Mouse (Mus musculus): ENCODE results near the gene Zdhhc7.
A peak's percentile ranks its signal among the peaks of the same experiment; 100 is the strongest.

The Zdhhc7 gene

DNA sequence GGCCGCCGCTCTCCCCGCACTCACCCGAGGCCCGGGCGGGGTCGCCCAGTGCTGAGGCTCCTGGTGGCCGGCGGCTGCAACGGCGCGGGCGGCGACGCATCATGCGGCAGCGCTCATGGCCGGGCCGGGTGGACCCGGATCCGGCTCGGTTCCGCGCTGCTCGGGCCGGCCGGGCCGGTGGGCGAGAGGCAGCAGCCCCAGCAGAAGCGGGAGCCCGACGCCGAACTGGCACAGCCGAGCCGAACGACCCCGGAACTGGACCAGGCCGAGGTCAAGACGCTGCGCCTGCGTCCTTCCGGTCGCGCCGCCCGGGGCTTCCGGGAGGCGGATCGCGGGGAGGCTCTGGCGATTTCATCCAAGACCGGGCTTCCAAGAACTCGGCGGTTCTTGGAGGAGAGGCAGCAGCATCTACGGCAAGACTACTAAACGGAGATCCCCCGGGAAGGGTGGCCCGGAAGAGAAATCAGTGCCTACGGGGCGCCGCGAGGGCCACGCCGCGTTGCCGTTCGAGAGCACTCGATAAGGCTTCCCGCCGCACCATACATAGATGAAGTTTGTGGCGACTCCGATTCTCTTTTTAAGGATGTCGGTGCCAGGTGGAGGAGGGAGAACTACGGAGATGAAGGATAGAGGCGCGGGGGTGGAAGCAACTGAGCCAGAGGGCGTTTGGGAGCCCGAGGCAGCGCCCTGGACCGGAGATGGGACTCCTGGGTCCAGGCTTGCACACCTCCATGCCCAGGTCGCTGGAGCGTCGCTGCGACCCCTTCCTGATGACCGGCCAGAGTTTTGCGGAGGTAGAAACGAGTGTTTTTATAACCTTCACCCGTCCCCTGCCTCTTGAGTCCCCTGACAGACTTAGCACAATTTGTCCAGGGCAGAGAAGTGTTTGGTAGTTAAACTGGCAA, at the start of gene Zdhhc7:
Zdhhc7 (minus strand) TSS at position 415 of the 905 bp plus-strand sequence.
- DNase-seq, result peak; percentile 90 to 92

DNA sequence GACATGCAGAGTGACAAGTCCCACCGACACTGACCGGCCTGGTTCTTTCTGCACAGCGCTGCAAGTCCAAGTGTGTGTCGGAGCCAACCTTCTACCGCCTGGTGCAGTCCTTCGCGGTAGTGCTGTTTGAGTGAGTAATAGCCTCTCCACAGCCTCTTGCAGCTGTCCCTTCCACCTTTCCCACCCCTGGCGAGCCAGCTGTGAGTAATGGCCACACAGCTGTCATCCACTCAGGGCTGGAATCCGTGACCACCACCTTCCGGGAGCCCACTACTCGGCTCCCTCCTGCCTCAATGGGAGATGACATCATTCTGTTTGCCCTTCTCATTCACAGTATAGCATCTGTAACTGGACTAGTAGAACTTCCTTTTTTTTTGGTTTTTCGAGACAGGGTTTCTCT, 48.7 kb upstream of the Zdhhc7 start:
- DNase-seq, result no peak

DNA sequence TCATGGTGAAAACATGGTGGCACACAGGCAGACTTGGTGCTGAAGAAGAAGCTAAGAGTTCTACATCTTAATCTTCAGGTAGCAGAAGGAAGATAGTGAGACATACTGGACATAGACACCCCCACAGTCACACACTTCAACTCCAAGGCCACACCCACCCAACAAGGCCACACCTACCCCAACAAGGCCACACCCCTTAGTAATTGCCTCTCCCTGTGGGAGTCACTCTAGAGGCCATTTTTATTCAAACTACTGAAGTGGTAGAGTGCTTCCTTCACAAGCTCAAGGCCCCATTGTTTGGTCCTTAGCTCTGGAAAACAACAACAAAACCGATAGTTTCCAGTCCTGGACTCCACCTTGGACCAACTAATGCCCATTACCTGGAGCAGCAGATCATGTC, 44.8 kb upstream of the Zdhhc7 start:
- no peak for DNase-seq

GRCm38 (mm10) chr8:120144652-120145301, 43.5 kb upstream of the Zdhhc7 start:
- peak; percentile 68 to 73 for DNase-seq

GRCm38 (mm10) chr8:120143911-120144651, 42.8 kb upstream of the Zdhhc7 start:
- peak; percentile 59 to 61 for DNase-seq

DNA sequence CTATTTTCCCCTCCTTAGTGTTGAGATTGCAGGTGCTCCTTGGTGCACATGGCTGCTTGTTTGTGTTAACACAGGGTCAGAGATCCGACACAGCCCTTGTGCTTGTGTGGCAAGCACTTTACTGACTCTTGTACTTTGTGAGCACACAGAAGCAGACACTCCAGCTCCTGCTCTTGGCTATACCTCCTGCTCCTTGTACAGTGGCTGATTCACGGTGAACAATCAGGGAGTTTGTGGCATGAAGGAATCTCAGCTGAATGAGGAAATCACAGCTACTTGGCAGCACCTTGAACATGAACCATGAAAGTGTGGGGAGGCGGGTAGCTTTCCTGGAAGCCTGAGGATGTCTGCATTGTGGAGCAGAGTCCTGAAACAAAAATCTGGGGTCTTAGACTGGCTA, 39.5 kb upstream of the Zdhhc7 start:
- DNase-seq, result peak in 1 of 2 experiments; percentile 20

GRCm38 (mm10) chr8:120138958-120139357, 37.7 kb upstream of the Zdhhc7 start:
- DNase-seq, result no peak

DNA sequence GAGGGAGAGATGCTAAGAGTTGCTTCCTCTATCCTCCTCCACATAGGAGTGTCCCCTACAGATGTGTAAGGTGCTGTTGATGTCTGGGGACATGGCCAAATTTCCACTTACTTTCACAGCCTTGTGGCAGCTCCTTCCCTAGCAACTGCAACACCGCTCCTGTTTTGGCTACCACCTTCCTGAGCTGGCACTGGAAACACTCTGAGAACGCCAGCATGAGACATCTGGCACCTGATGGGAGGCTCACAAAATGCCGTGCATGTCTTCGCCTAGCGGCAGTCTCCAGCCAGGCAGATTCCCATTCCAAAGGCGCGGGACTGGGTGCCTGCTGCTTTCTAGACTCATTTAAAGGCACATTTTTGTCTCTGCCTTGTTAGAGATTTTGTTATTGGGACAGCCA, 35.3 kb upstream of the Zdhhc7 start:
- DNase-seq, result peak; percentile 68 to 69

DNA sequence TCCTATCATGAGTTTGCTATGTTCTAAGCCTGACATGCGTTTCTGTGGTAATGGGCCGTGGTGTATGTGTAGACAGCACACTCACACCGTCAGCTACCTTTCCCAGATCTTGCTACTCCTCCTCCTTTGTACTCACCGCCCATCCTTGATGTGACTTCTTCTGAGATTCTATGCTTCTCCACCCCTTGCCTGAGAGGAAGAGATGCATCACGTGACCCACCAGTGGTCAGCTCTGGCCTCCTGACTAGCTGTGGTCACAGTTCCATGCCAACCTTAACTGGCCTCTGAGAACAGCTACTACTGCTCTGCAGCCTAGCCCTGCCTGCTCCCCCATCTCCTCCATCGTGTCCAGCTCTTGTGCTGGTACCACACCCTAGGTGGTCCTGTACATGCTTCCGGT, 34.4 kb upstream of the Zdhhc7 start:
- DNase-seq, result no peak

DNA sequence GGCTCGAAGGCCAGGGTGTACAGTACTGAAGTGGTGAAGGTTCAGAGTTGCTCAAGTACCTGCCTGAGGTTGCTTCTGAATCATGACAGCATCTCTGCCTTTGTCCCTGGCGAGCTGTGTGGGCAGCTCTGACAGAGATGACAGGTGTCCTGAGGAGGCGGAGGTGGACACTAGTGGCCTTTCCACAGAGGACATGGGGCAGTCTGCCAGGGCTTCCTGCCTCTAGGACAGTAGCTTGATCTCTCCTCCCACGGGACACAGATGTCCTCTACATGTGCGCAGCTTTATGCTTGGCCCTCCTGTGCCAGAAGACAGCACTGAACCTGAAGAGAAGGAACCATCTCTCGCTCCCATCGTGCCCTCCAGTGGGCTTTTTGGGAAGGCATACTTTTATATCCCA, 31.9 kb upstream of the Zdhhc7 start:
- DNase-seq, result peak; percentile 93 to 97

DNA sequence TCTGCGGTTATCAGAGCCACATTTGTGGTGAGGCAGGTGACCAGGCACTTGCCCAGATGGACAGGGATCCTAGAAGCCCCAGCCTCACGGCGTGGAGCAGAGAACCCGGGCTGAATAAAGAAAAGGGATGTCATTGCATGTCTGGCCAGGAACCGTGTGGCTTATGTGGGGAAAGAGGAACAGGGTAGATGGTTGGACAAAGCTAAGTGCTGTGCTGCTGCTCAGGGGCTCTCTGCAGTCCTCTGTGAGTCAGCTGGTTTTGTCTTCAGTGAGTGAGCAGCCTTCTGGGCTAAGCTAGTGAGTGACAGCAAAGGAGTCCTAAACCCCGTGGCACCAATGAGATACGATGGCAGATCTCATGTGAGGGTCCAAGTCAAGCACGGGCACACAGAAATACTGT, 29.9 kb upstream of the Zdhhc7 start:
- DNase-seq, result peak in 1 of 2 experiments; percentile 53

- DNase-seq, result no peak
Measured at GRCm38 (mm10) chr8:120129547-120129946, 28.3 kb upstream of the Zdhhc7 start.

DNA sequence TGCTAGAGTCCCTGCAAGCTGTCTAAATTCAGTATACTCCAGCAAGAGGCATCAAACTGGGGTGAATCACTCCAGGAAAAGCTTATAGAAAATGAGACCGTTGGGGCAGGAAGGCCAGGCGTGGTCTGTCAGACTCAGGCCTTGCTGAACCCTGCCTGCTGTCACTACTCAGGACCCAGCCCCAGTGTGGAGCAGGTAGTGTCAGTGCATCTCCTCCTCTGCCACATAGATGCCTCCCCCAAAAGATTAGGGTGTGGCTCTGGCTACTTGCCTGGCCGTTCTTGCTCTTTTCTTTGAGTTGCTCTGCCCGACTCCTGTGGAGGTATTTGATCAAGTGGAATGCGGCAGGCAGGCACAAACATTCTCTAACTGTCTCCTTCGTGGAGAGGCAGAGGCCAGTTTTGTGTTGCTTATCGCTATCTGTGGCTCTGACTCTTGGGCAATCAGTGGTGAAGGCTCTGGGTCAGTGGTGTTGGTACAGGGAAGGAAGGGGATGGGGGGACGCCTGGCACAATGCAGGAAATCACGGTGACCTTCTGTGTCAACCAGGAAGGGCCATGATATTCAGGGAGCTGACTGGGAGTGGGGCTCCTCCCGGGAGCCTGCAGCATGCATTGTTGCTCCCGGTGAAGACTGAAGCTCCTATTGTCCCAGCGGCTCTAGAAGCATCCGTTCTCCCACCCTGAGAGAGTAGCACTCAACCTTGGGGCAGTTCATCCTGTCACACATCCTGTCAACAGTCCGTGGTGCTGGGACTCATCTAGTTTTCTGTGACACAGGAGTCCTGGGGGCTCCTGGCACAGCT, 25.3 kb upstream of the Zdhhc7 start:
- DNase-seq, result peak in 1 of 2 experiments; percentile 41

DNA sequence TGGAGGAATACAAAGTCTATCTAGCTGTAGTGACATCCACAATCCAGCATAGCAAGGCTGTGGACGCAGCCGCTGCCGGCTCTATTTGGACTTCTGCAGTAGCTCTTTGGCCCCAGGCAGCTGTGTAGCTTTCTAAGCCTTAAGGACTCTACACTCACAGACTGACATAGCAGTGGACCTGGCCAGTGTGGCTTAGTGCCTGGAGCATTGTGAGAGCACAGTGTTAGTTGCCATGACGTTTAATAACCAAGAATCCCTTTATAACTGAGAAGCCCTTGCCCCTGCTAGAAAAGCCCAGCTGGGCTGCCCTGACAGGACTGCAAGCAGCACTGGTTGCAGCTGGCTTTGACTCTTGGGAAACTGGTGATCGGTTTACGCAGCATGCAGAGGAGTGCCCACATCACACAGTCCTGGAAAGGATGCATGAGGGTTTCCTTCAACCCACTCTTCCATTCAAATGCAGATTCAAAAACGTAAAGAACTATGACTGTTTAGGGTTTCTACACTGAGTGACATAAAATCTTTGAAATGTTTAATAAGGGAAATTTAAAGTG, 23.6 kb upstream of the Zdhhc7 start:
- no peak for DNase-seq

DNA sequence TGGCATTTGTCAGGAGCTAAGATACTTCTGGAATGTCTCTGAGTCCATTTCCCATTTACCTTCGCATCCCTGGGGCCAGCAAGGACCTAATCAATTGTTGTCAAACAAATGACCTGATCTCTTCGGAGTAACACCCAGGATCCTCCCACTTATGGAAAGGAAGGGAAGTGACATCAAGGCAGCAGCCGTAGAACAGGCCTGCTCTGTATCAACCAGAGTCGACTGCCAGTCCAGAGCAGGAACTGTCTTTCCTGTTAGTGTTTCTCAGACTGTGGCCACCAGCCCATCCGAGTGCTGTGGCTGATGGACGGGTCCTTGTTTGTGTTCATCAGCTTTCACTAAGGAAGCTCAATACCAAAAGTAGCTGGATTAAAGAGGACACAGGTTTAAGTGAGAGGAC, 23.0 kb upstream of the Zdhhc7 start:
- DNase-seq, result no peak

- DNase-seq, result no peak
Measured at GRCm38 (mm10) chr8:120120951-120121350, 19.7 kb upstream of the Zdhhc7 start.

GRCm38 (mm10) chr8:120119931-120120330, 18.6 kb upstream of the Zdhhc7 start:
- no peak for DNase-seq

DNA sequence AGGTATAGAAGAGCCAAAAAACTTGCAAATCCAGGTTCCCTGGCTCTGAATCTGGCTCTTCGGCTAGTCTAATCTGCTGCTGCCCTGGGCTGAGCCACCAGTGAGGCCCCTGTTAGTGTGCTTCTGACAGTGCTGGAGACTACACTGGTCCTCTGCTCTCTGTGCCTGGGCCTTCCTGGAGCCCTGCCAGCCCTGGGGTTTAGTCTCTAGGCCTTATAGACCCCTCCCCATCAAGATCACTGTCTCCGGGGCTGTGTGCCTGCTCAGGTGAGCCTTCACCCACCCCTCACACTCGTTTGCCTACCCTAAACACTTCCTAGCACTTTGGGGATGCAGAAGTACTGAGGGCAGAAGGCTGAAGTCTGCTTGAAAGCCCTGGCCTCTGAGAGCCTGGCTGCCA, 18.1 kb upstream of the Zdhhc7 start:
- DNase-seq, result peak in 1 of 2 experiments; percentile 51

- no peak for DNase-seq
Measured at GRCm38 (mm10) chr8:120118847-120119246, 17.6 kb upstream of the Zdhhc7 start.

- no peak for DNase-seq
Measured at GRCm38 (mm10) chr8:120118162-120118561, 16.9 kb upstream of the Zdhhc7 start.

DNA sequence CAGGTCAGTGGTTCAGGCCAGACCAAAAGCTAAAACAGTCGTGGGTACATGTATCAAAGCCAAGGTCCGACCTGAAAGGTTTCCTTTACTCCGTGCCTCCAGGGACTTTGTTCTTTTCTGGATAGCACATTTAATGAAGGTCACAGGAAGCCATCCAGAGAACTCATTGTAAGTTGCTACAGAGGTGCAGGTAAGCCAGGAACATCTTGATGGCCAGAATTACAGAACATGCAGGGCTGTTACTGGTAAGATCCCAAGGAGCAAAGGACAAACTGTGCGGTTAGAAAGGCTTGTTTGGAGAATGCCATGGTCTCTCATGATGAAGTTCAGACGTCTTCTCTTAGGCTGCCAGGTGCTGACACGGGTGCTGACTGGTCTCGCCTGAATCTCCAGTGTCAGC, 15.3 kb upstream of the Zdhhc7 start:
- no peak for DNase-seq

GRCm38 (mm10) chr8:120114315-120114841, 13.1 kb upstream of the Zdhhc7 start:
- DNase-seq, result peak; percentile 77 to 82

Measured in cerebellum, postnatal 25 days (tissue).